Comparison of ENCODE assay signal across 17 mouse cellular contexts in genomic region chr13:11331991-11332390, GRCm38 (mm10).
DNase-seq lines count a peak whose midpoint lies in the region; ATAC-seq and TF ChIP-seq lines count a peak whose summit lies in the region.
"Had no signal": no experiment of that assay in that cellular context is flagged by ENCODE, and none has a peak within 500 bp of the region (broad histone marks: within the 10 kb centered on the region; RNA-seq: fewer than 3 reads in every experiment).

No protein-coding gene starts in this region.

- H3K4me2 ChIP-seq in forebrain, postnatal 0 days (ENCODE audit: low read depth), result no peak overlapping the region
- no peak overlapping the region for H3K4me2 ChIP-seq in forebrain, embryonic 12.5 days
- H3K4me2 ChIP-seq: heart, embryonic 15.5 days; limb, embryonic 13.5 days; liver, embryonic 15.5 days; stomach, embryonic 15.5 days had no signal

- no peak overlapping the region for H3K4me3 ChIP-seq in forebrain, postnatal 0 days (ENCODE audit: low read depth, low read length)
- no peak overlapping the region for H3K4me3 ChIP-seq in forebrain, embryonic 12.5 days (replicated peaks)
- no peak overlapping the region for H3K4me3 ChIP-seq in kidney, adult 2 months (ENCODE audit: insufficient read depth, low read depth, low read length)
- H3K4me3 ChIP-seq: heart, embryonic 15.5 days; limb, embryonic 13.5 days; liver, embryonic 15.5 days; midbrain, embryonic 10.5 days; stomach, embryonic 15.5 days had no signal

- no peak for TF ChIP-seq POLR2A in kidney, adult 2 months (IDR thresholded peaks at IDR 0.05; ENCODE audit: low read depth, low read length)

- 65% methylated on average over 4 of the region's 4 CpGs for WGBS in forebrain, postnatal 0 days
- 88% methylated on average over 4 of the region's 4 CpGs for WGBS in forebrain, embryonic 12.5 days
- WGBS in kidney, adult 2 months, result 71% methylated on average over 4 of the region's 4 CpGs

- TF ChIP-seq CTCF in forebrain, postnatal 0 days (IDR thresholded peaks at IDR 0.05; ENCODE audit: low read depth), result no peak
- TF ChIP-seq CTCF in kidney, adult 2 months (conservative IDR thresholded peaks at IDR 0.05; ENCODE audit: insufficient read depth, insufficient read length, low read depth, low read length), result no peak

- H3K9ac ChIP-seq in forebrain, postnatal 0 days, result no peak overlapping the region
- no peak overlapping the region for H3K9ac ChIP-seq in forebrain, embryonic 12.5 days
- H3K9ac ChIP-seq: heart, embryonic 15.5 days; limb, embryonic 13.5 days; liver, embryonic 15.5 days; stomach, embryonic 15.5 days had no signal

- H3K4me1 ChIP-seq in forebrain, postnatal 0 days (ENCODE audit: insufficient read depth), result no peaks in the 10 kb centered on the region
- no peaks in the 10 kb centered on the region for H3K4me1 ChIP-seq in forebrain, embryonic 12.5 days
- H3K4me1 ChIP-seq in kidney, adult 2 months (ENCODE audit: control insufficient read depth, insufficient read depth, low read length), result no peaks in the 10 kb centered on the region
- H3K4me1 ChIP-seq: heart, embryonic 15.5 days; limb, embryonic 13.5 days; liver, embryonic 15.5 days; midbrain, embryonic 10.5 days; stomach, embryonic 15.5 days had no signal

- peak; percentile 45 for DNase-seq in forebrain, postnatal 0 days
- peak; percentile 3 for DNase-seq in kidney, adult 9 months
- DNase-seq in kidney, adult 2 months, result no peak
- DNase-seq in right cerebral cortex, postnatal 25 days, result peak; percentile 4
- DNase-seq in right cerebral cortex, adult 18-20 months, result no peak
- DNase-seq in left cerebral cortex, adult 11 months (ENCODE audit: low spot score), result no peak
- DNase-seq: cerebellum, postnatal 14 days; gastrocnemius, postnatal 25 days; spleen, adult 18-20 months had no signal

- no peaks in the 10 kb centered on the region for H3K27me3 ChIP-seq in forebrain, postnatal 0 days (ENCODE audit: insufficient read depth, low read length)
- H3K27me3 ChIP-seq in forebrain, embryonic 12.5 days, result no peaks in the 10 kb centered on the region
- no peaks in the 10 kb centered on the region for H3K27me3 ChIP-seq in kidney, adult 2 months (replicated peaks; ENCODE audit: control insufficient read depth, insufficient read depth, low read length)
- H3K27me3 ChIP-seq: heart, embryonic 15.5 days; limb, embryonic 13.5 days; liver, embryonic 15.5 days; stomach, embryonic 15.5 days had no signal

- peak; percentile 53 for ATAC-seq in forebrain, postnatal 0 days
- ATAC-seq in forebrain, embryonic 12.5 days (ENCODE audit: low FRiP score), result no peak
- ATAC-seq: activated CD4-positive, CD25-positive, alpha-beta regulatory T cell, adult 4 months; inflammation-experienced regulatory T-cells, adult 6 months had no signal

- no peaks in the 10 kb centered on the region for H3K9me3 ChIP-seq in forebrain, postnatal 0 days (ENCODE audit: low read length)
- H3K9me3 ChIP-seq in forebrain, embryonic 12.5 days, result no peaks in the 10 kb centered on the region
- H3K9me3 ChIP-seq: heart, embryonic 15.5 days; limb, embryonic 13.5 days; liver, embryonic 15.5 days; midbrain, embryonic 10.5 days; stomach, embryonic 15.5 days had no signal

- H3K36me3 ChIP-seq in forebrain, postnatal 0 days (ENCODE audit: insufficient read depth), result no peaks in the 10 kb centered on the region
- no peaks in the 10 kb centered on the region for H3K36me3 ChIP-seq in forebrain, embryonic 12.5 days (replicated peaks)
- no peaks in the 10 kb centered on the region for H3K36me3 ChIP-seq in kidney, adult 2 months (ENCODE audit: control insufficient read depth, insufficient read depth, low read length)
- H3K36me3 ChIP-seq: heart, embryonic 15.5 days; limb, embryonic 13.5 days; liver, embryonic 15.5 days; midbrain, embryonic 10.5 days; stomach, embryonic 15.5 days had no signal

- H3K27ac ChIP-seq in forebrain, postnatal 0 days (ENCODE audit: low read depth, low read length), result no peak overlapping the region
- no peak overlapping the region for H3K27ac ChIP-seq in forebrain, embryonic 12.5 days
- no peak overlapping the region for H3K27ac ChIP-seq in kidney, adult 2 months (ENCODE audit: insufficient read depth, low read depth, low read length)
- H3K27ac ChIP-seq: heart, embryonic 15.5 days; limb, embryonic 13.5 days; liver, embryonic 15.5 days; midbrain, embryonic 10.5 days; stomach, embryonic 15.5 days had no signal

Comparison
In these comparisons a context has a peak if more than half of its experiments do, and no peak if none do; other contexts are left out.
1. DNase-seq: peak in forebrain, postnatal 0 days (single experiment), kidney, adult 9 months (single experiment) and right cerebral cortex, postnatal 25 days (single experiment); none in kidney, adult 2 months (single experiment), right cerebral cortex, adult 18-20 months (single experiment) and left cerebral cortex, adult 11 months (single experiment).